Mouse (Mus musculus) MEL (cell line): ENCODE data around the gene Mgat1. TPM values are rescaled to one million over a fixed set of nuclear protein-coding genes. Genes with fewer than 3 reads are reported as not detected.

Experiments used
- DNase-seq: peaks from one replicate; pipeline ENCODE4 v3.0.0; 2011; ENCODE audit warnings: low read depth, low spot score
- H3K27ac ChIP-seq: 2 replicates; pipeline ENCODE4 v1.5.1; 2012; ENCODE audit warnings: low read depth, mild to moderate bottlenecking, control low read depth, low read length, moderate library complexity; ENCODE audit not compliant: control insufficient read depth
- H3K27me3 ChIP-seq, 2 experiments: fragments of 150-350 bp in 1 of 2; sonication (generic) in 1 of 2; 2 replicates each; pipeline ENCODE4 v1.6.1; 2012; ENCODE audit warnings: low read length in 2 of 2, mild to moderate bottlenecking in 2 of 2, improper control_type of control experiment in 1 of 2, moderate library complexity in 1 of 2; ENCODE audit not compliant: insufficient read depth in 2 of 2, control insufficient read depth in 1 of 2
- H3K36me3 ChIP-seq, 2 experiments: 2 replicates each; pipeline ENCODE4 v1.6.1; 2012 to 2014; ENCODE audit warnings: low read length in 2 of 2, improper control_type of control experiment in 1 of 2, inconsistent platforms in 1 of 2, mild to moderate bottlenecking in 1 of 2; ENCODE audit not compliant: insufficient read depth in 2 of 2, control insufficient read depth in 1 of 2
- H3K4me1 ChIP-seq, 2 experiments: fragments of 150-350 bp in 1 of 2; sonication (generic) in 1 of 2; 2 replicates each; pipeline ENCODE4 v1.6.1; 2012; ENCODE audit warnings: low read length in 2 of 2, improper control_type of control experiment in 1 of 2, mild to moderate bottlenecking in 1 of 2; ENCODE audit not compliant: insufficient read depth in 2 of 2, control insufficient read depth in 1 of 2
- H3K4me3 ChIP-seq, 2 experiments: fragments of 150-350 bp in 1 of 2; sonication (generic) in 1 of 2; 2 replicates each; pipeline ENCODE4 v1.5.1; 2012; ENCODE audit warnings: low read depth in 2 of 2, low read length in 2 of 2, mild to moderate bottlenecking in 2 of 2, moderate library complexity in 2 of 2, control low read depth in 1 of 2, improper control_type of control experiment in 1 of 2; ENCODE audit not compliant: control insufficient read depth in 1 of 2, insufficient read depth in 1 of 2
- H3K79me2 ChIP-seq: 2 replicates; pipeline ENCODE4 v1.6.1; 2012; ENCODE audit warnings: mild to moderate bottlenecking, low read length, moderate library complexity; ENCODE audit not compliant: control insufficient read depth, poor library complexity, insufficient read depth
- H3K9ac ChIP-seq: 2 replicates; pipeline ENCODE4 v1.6.1; 2012; ENCODE audit warnings: low read depth, mild to moderate bottlenecking, control low read depth, low read length, moderate library complexity; ENCODE audit not compliant: control insufficient read depth, poor library complexity, severe bottlenecking
- H3K9me3 ChIP-seq: fragments of 150-350 bp; sonication (generic); replicated peaks from 2 replicates; pipeline ENCODE4 v1.6.1; 2012; ENCODE audit warnings: mild to moderate bottlenecking, low read length, improper control_type of control experiment, moderate library complexity; ENCODE audit not compliant: insufficient read depth
- BHLHE40 ChIP-seq: IDR thresholded peaks from 2 replicates; pipeline ENCODE4 v1.6.1; 2012; ENCODE audit warnings: low read depth, mild to moderate bottlenecking, inconsistent platforms, low read length, improper control_type of control experiment, borderline replicate concordance
- CHD1 ChIP-seq: IDR thresholded peaks from 2 replicates; pipeline ENCODE4 v1.6.1; 2012; ENCODE audit warnings: low read depth, mild to moderate bottlenecking, inconsistent platforms, low read length, improper control_type of control experiment
- CHD2 ChIP-seq: IDR thresholded peaks from 2 replicates; pipeline ENCODE4 v1.6.1; 2011; ENCODE audit warnings: low read length, improper control_type of control experiment
- CTCF ChIP-seq, 3 experiments: IDR thresholded peaks in 2 of 3; conservative IDR thresholded peaks in 1 of 3; 2 replicates each; pipeline ENCODE4 v1.5.1; 2011 to 2012; ENCODE audit warnings: low read length in 3 of 3, low read depth in 2 of 3, mild to moderate bottlenecking in 2 of 3, improper control_type of control experiment in 1 of 3, inconsistent platforms in 1 of 3, mixed read lengths in 1 of 3, moderate library complexity in 1 of 3; ENCODE audit not compliant: control insufficient read depth in 1 of 3, insufficient read depth in 1 of 3, poor library complexity in 1 of 3, severe bottlenecking in 1 of 3
- E2F4 ChIP-seq: IDR thresholded peaks from 2 replicates; pipeline ENCODE4 v1.6.1; 2011; ENCODE audit warnings: low read depth, low read length, improper control_type of control experiment, borderline replicate concordance
- ELF1 ChIP-seq: IDR thresholded peaks from 2 replicates; pipeline ENCODE4 v1.6.1; 2014; ENCODE audit warnings: low read depth, mild to moderate bottlenecking, inconsistent platforms, low read length, improper control_type of control experiment, moderate library complexity
- EP300 ChIP-seq, 2 experiments: IDR thresholded peaks; 2 replicates each; pipeline ENCODE4 v1.6.1; 2011; ENCODE audit warnings: improper control_type of control experiment in 2 of 2, low read length in 2 of 2, low read depth in 1 of 2, mild to moderate bottlenecking in 1 of 2
- ETS1 ChIP-seq: IDR thresholded peaks from 2 replicates; pipeline ENCODE4 v1.6.1; 2012; ENCODE audit warnings: low read depth, mild to moderate bottlenecking, inconsistent platforms, low read length, improper control_type of control experiment, moderate library complexity
- GABPA ChIP-seq: IDR thresholded peaks from 2 replicates; pipeline ENCODE4 v1.6.1; 2012; ENCODE audit warnings: low read depth, mild to moderate bottlenecking, inconsistent platforms, low read length, improper control_type of control experiment, moderate library complexity
- HCFC1 ChIP-seq: IDR thresholded peaks from 2 replicates; pipeline ENCODE4 v1.6.1; 2012; ENCODE audit warnings: low read depth, mild to moderate bottlenecking, inconsistent platforms, low read length, improper control_type of control experiment, moderate library complexity
- JUND ChIP-seq: IDR thresholded peaks from 2 replicates; pipeline ENCODE4 v1.6.1; 2011; ENCODE audit warnings: low read depth, mild to moderate bottlenecking, improper control_type of control experiment, low read length
- KAT2A ChIP-seq: conservative IDR thresholded peaks from 2 replicates; pipeline ENCODE4 v1.6.1; 2012; ENCODE audit warnings: low read depth, low read length, improper control_type of control experiment, inconsistent platforms
- MAFK ChIP-seq: IDR thresholded peaks from 2 replicates; pipeline ENCODE4 v1.6.1; 2011; ENCODE audit warnings: low read depth, mild to moderate bottlenecking, low read length, improper control_type of control experiment, borderline replicate concordance
- MAX ChIP-seq: IDR thresholded peaks from 2 replicates; pipeline ENCODE4 v1.6.1; 2011; ENCODE audit warnings: low read length, improper control_type of control experiment
- MAZ ChIP-seq: IDR thresholded peaks from 2 replicates; pipeline ENCODE4 v1.6.1; 2012; ENCODE audit warnings: low read depth, mild to moderate bottlenecking, inconsistent platforms, low read length, improper control_type of control experiment
- MEF2A ChIP-seq: IDR thresholded peaks from 2 replicates; pipeline ENCODE4 v1.6.1; 2014; ENCODE audit warnings: low read depth, mild to moderate bottlenecking, inconsistent platforms, low read length, improper control_type of control experiment; ENCODE audit not compliant: poor library complexity, insufficient replicate concordance, severe bottlenecking; ENCODE audit errors: extremely low read depth
- MYB ChIP-seq: IDR thresholded peaks from 2 replicates; pipeline ENCODE4 v1.6.1; 2011; ENCODE audit warnings: mild to moderate bottlenecking, low read depth, low read length, improper control_type of control experiment
- MYC ChIP-seq: IDR thresholded peaks from 2 replicates; pipeline ENCODE4 v1.6.1; 2011; ENCODE audit warnings: low read depth, mild to moderate bottlenecking, low read length, improper control_type of control experiment, moderate library complexity
- NELFE ChIP-seq: IDR thresholded peaks from 2 replicates; pipeline ENCODE4 v1.6.1; 2011; ENCODE audit warnings: low read depth, low read length, improper control_type of control experiment
- NRF1 ChIP-seq: IDR thresholded peaks from 2 replicates; pipeline ENCODE4 v1.6.1; 2014; ENCODE audit warnings: low read depth, mild to moderate bottlenecking, inconsistent platforms, low read length, improper control_type of control experiment, moderate library complexity; ENCODE audit not compliant: poor library complexity, insufficient read depth, severe bottlenecking
- POLR2A ChIP-seq, 2 experiments: IDR thresholded peaks; 2 replicates each; pipeline ENCODE4 v1.6.1; 2011 to 2012; ENCODE audit warnings: low read length in 2 of 2, mild to moderate bottlenecking in 2 of 2, control low read depth in 1 of 2, improper control_type of control experiment in 1 of 2, low read depth in 1 of 2, moderate library complexity in 1 of 2; ENCODE audit not compliant: control insufficient read depth in 1 of 2, insufficient read depth in 1 of 2, poor library complexity in 1 of 2
- POLR2AphosphoS2 ChIP-seq: IDR thresholded peaks from 2 replicates; pipeline ENCODE4 v1.6.1; 2011; ENCODE audit warnings: low read length, improper control_type of control experiment
- RAD21 ChIP-seq: IDR thresholded peaks from 2 replicates; pipeline ENCODE4 v1.6.1; 2011; ENCODE audit warnings: mild to moderate bottlenecking, low read depth, low read length, improper control_type of control experiment
- RCOR1 ChIP-seq: IDR thresholded peaks from 2 replicates; pipeline ENCODE4 v1.6.1; 2012; ENCODE audit warnings: low read depth, mild to moderate bottlenecking, inconsistent platforms, low read length, improper control_type of control experiment
- SMC3 ChIP-seq: IDR thresholded peaks from 2 replicates; pipeline ENCODE4 v1.6.1; 2011; ENCODE audit warnings: low read depth, low read length, improper control_type of control experiment
- TAL1 ChIP-seq: IDR thresholded peaks from 2 replicates; pipeline ENCODE4 v1.6.1; 2012; ENCODE audit warnings: mild to moderate bottlenecking, inconsistent platforms, low read length, moderate library complexity, mixed read lengths
- TBP ChIP-seq: IDR thresholded peaks from 2 replicates; pipeline ENCODE4 v1.8.0; 2011; ENCODE audit warnings: low read depth, low read length, improper control_type of control experiment
- TCF12 ChIP-seq: IDR thresholded peaks from 2 replicates; pipeline ENCODE4 v1.6.1; 2014; ENCODE audit warnings: low read depth, mild to moderate bottlenecking, inconsistent platforms, low read length, improper control_type of control experiment, moderate library complexity
- USF1 ChIP-seq: IDR thresholded peaks from 2 replicates; pipeline ENCODE4 v1.6.1; 2014; ENCODE audit warnings: low read depth, mild to moderate bottlenecking, inconsistent platforms, low read length, improper control_type of control experiment, moderate library complexity
- USF2 ChIP-seq, 2 experiments: IDR thresholded peaks; 2 replicates each; pipeline ENCODE4 v1.6.1; 2011 to 2012; ENCODE audit warnings: improper control_type of control experiment in 2 of 2, low read length in 2 of 2, borderline replicate concordance in 1 of 2, inconsistent platforms in 1 of 2, low read depth in 1 of 2, mild to moderate bottlenecking in 1 of 2; ENCODE audit not compliant: insufficient read depth in 1 of 2
- ZC3H11A ChIP-seq: IDR thresholded peaks from 2 replicates; pipeline ENCODE4 v1.6.1; 2012; ENCODE audit warnings: low read depth, mild to moderate bottlenecking, inconsistent platforms, low read length, improper control_type of control experiment
- ZKSCAN1 ChIP-seq: IDR thresholded peaks from 2 replicates; pipeline ENCODE4 v1.6.1; 2012; ENCODE audit warnings: low read depth, mild to moderate bottlenecking, inconsistent platforms, low read length, improper control_type of control experiment, moderate library complexity
- ZNF384 ChIP-seq: IDR thresholded peaks from 2 replicates; pipeline ENCODE4 v1.6.1; 2012; ENCODE audit warnings: low read depth, mild to moderate bottlenecking, inconsistent platforms, low read length, improper control_type of control experiment
- polyA plus RNA-seq, 2 experiments: library from polyadenylated mRNA; stranded (reverse) in 1 of 2; unstranded in 1 of 2; fragments of >175 nt in 1 of 2; fragments of >200 nt in 1 of 2; gene quantifications; 2 replicates each; pipeline versions ENCODE4 v1.2.1 to v1.2.4; 2012; ENCODE audit warnings: low replicate concordance in 2 of 2, low read depth in 1 of 2; ENCODE audit not compliant: insufficient read length in 2 of 2, insufficient read depth in 1 of 2, missing spikeins in 1 of 2
- total RNA-seq: library from RNA; depleted of rRNA; stranded (reverse); fragments of 300-350 nt; gene quantifications from 2 replicates; pipeline ENCODE4 v1.2.3, GENCODE M21; 2012; rRNA removed

The Mgat1 gene
- total RNA-seq (41.1 and 41.9 TPM in 2 replicates), polyA plus RNA-seq (10 to 100 TPM in 1 of 2 experiments, not detected in 1; 44.3 TPM)

DNA sequence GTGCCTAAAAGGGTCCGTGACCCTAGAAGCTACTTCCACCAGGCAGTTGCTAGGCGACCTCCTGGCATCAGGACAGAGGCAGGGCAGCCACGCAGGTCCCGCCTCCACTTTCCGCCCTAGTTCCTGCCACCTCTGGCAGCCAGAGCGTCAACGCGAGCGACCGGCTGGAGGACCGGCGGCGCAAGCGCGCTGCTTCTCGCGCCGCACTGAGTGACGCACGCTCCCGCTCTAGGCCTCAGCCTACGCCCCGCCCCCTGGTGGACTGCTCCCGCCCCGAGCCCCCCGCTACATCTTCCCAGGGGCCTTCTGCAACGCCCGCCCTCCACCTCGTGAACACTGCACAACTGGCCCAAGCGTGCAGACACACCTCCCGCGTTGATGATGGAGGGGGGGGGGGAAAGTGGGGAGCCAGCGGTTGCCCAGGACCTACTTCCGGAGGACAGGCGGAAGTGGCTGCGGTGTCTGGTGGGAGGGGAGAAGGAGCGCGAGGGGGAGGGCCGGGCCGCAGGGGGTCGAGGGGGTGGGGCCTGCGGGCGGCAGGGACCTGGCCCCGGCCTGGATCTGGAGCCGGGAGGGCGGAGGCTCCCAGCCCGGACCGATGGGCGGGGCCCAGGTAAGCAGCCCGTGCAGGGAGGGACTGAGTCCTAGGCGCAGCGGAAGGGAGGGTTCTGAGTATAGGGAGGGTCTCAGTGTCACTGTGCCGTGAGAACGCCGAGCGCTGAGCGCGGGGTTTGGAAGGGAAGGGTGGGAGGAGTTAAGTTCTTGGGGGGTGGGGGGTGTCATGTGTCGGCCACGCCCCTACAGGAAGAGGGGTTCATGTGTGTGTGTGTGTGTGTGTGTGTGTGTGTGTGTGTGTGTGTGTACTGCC, at the start of gene Mgat1:
Gene Mgat1 (plus strand): TSS at position 465 of the 868 bp plus-strand sequence.
- Histone ChIP-seq H3K79me2 (no peaks in the 10 kb centered on the region), H3K9ac (peak within 1 kb of the TSS; percentile 70), H3K4me3 (peak within 1 kb of the TSS; percentile 62 to 65), H3K27ac (peak within 1 kb of the TSS; percentile 79), H3K9me3 (no peaks in the 10 kb centered on the region), H3K36me3 (peaks cover 0 to 39% of the 10 kb centered on the region in 2 experiments; a peak in 2 of 4 replicates), H3K4me1 (peaks cover 33 to 38% of the 10 kb centered on the region in 2 experiments), H3K27me3 (no peaks in the 10 kb centered on the region)
- peak; percentile 99 for DNase-seq
- TF ChIP-seq TCF12 (0 out of 2 replicates have a peak, but pooled peaks have one; percentile 7), GABPA (no peak), ZKSCAN1 (no peak), USF2 (IDR thresholded peaks at IDR 0.05; ENCODE audit: borderline replicate concordance in 1 of 2, insufficient read depth in 1 of 2, low read depth in 1 of 2, low read length in 2 of 2) (no peak), POLR2A (IDR thresholded peaks at IDR 0.05; ENCODE audit: control insufficient read depth in 1 of 2, insufficient read depth in 1 of 2, low read depth in 1 of 2, low read length in 2 of 2, poor library complexity in 1 of 2) (peak; percentile 33 to 60; a peak in 1 of 4 replicates), NELFE (0 out of 2 replicates have a peak, but pooled peaks have one; percentile 45), TBP (peak; percentile 46), RCOR1 (no peak), HCFC1 (peak; percentile 85), CTCF (IDR thresholded peaks at IDR 0.05 in 2 of 3, conservative IDR thresholded peaks at IDR 0.05 in 1 of 3; ENCODE audit: control insufficient read depth in 1 of 3, insufficient read depth in 1 of 3, low read depth in 2 of 3, low read length in 3 of 3, poor library complexity in 1 of 3, severe bottlenecking in 1 of 3) (0 out of 6 replicates have a peak, but pooled peaks of 1 of the 3 experiments have one; percentile 3), ZNF384 (no peak), MEF2A (no peak), MYC (peak; percentile 44; the same call in 1 of the 2 replicates), NRF1 (peak; percentile 88), ETS1 (peak; percentile 44; the same call in 1 of the 2 replicates), TAL1 (no peak), EP300 (IDR thresholded peaks at IDR 0.05; ENCODE audit: low read depth in 1 of 2, low read length in 2 of 2) (peak in 1 of 2 experiments; percentile 54; a peak in 2 of 4 replicates), BHLHE40 (peak; percentile 4; the same call in 1 of the 2 replicates), CHD1 (no peak), E2F4 (peak; percentile 61; the same call in 1 of the 2 replicates), MAX (no peak; the same call in 1 of the 2 replicates), RAD21 (no peak), USF1 (peak; percentile 67), MAZ (peak; percentile 97), MYB (no peak), POLR2AphosphoS2 (peak; percentile 22; the same call in 1 of the 2 replicates), JUND (no peak), ELF1 (peak; percentile 76), ZC3H11A (no peak), SMC3 (no peak), KAT2A (no peak; the same call in 1 of the 2 replicates), MAFK (no peak), CHD2 (no peak)
